Mouse (Mus musculus): ENCODE measurements around the gene Wnt8b. TPM values are rescaled to one million over a fixed set of nuclear protein-coding genes. Genes with fewer than 3 reads are reported as not detected.

The Wnt8b gene
- total and polyA plus RNA-seq, 2 experiments from 2014 or later, result 1.2 to 2.1 TPM

- DNase-seq (peak; percentile 94), ATAC-seq (peak; percentile 93)
- TF ChIP-seq CTCF (IDR thresholded peaks at IDR 0.05; ENCODE audit: low read depth), result no peak
- WGBS, result 1% methylated on average over 50 of the region's 50 CpGs
- peak within 1 kb of the TSS; percentile 71 for H3K27ac ChIP-seq (ENCODE audit: low read depth, low read length)
- peaks cover 25% of the 10 kb centered on the region for H3K36me3 ChIP-seq (ENCODE audit: insufficient read depth)
- H3K4me3 ChIP-seq (ENCODE audit: low read depth, low read length), result peak within 1 kb of the TSS; percentile 82
- no peaks in the 10 kb centered on the region for H3K9me3 ChIP-seq (ENCODE audit: low read length)
- peak within 1 kb of the TSS; percentile 81 for H3K9ac ChIP-seq
- no peaks in the 10 kb centered on the region for H3K27me3 ChIP-seq (ENCODE audit: insufficient read depth, low read length)
- H3K4me2 ChIP-seq (ENCODE audit: low read depth), result peak within 1 kb of the TSS; percentile 76
- H3K4me1 ChIP-seq (ENCODE audit: insufficient read depth), result peaks cover 12% of the 10 kb centered on the region
Observed at GRCm38 (mm10) chr19:44554861-44555590, 61.8 kb downstream of the Wnt8b start, which contains the start of gene Ndufb8. Gene Ndufb8 (minus strand): TSS chr19:44555440.

- peak within 1 kb of the TSS; percentile 78 for H3K27ac ChIP-seq (ENCODE audit: low read depth, low read length)
- H3K4me3 ChIP-seq (ENCODE audit: low read depth, low read length), result peak within 1 kb of the TSS; percentile 81
- under 1% methylated on average over 33 of the region's 33 CpGs for WGBS
Observed at GRCm38 (mm10) chr19:44562652-44563206, 69.5 kb downstream of the Wnt8b start, which contains the start of gene Hif1an. Gene Hif1an (plus strand): TSS chr19:44562850.

More at GRCm38 (mm10) chr19:44562652-44563206, 69.5 kb downstream of the Wnt8b start, which contains the start of gene Hif1an:
- Histone ChIP-seq H3K4me2 (ENCODE audit: low read depth) (peak within 1 kb of the TSS; percentile 59), H3K9me3 (ENCODE audit: low read length) (no peaks in the 10 kb centered on the region), H3K4me1 (ENCODE audit: insufficient read depth) (peaks cover 11% of the 10 kb centered on the region), H3K36me3 (ENCODE audit: insufficient read depth) (peaks cover 24% of the 10 kb centered on the region), H3K9ac (peak within 1 kb of the TSS; percentile 69), H3K27me3 (ENCODE audit: insufficient read depth, low read length) (no peaks in the 10 kb centered on the region)
- DNase-seq, result peak; percentile 95
- peak; percentile 100 for ATAC-seq
- peak; percentile 95 for TF ChIP-seq CTCF (IDR thresholded peaks at IDR 0.05; ENCODE audit: low read depth)

Other genes with a start within 250 kb of the Wnt8b start
- 540 and 696 TPM in 2 replicates for gene Scd2, start 199.8 kb upstream of the Wnt8b start, total RNA-seq (2014; rRNA removed)
- gene Scd2, start 199.8 kb upstream of the Wnt8b start, polyA plus RNA-seq (2015; fragmentation: Nextera tagmentation; extraction: Ambion mirVana), result 162 and 210 TPM in 2 replicates
- 0.23 and 0.43 TPM in 2 replicates for gene Scd4, start 160.4 kb upstream of the Wnt8b start, total RNA-seq (2014; rRNA removed)
- gene Scd4, start 160.4 kb upstream of the Wnt8b start, polyA plus RNA-seq (2015; fragmentation: Nextera tagmentation; extraction: Ambion mirVana), result 0.11 and 0.25 TPM in 2 replicates
- 30.8 and 41.0 TPM in 2 replicates for gene Scd1, start 85.6 kb upstream of the Wnt8b start, total RNA-seq (2014; rRNA removed)
- gene Scd1, start 85.6 kb upstream of the Wnt8b start, polyA plus RNA-seq (2015; fragmentation: Nextera tagmentation; extraction: Ambion mirVana), result 5.2 and 8.7 TPM in 2 replicates
- 0.08 and 0.48 TPM in 2 replicates for gene Sec31b, start 52.4 kb downstream of the Wnt8b start, total RNA-seq (2014; rRNA removed)
- 0.10 and 0.15 TPM in 2 replicates for gene Sec31b, start 52.4 kb downstream of the Wnt8b start, polyA plus RNA-seq (2015; fragmentation: Nextera tagmentation; extraction: Ambion mirVana)
- not detected in 2 replicates for gene Gm20538, start 59.4 kb downstream of the Wnt8b start, total RNA-seq (2014; rRNA removed)
- not detected in 2 replicates for gene Gm20538, start 59.4 kb downstream of the Wnt8b start, polyA plus RNA-seq (2015; fragmentation: Nextera tagmentation; extraction: Ambion mirVana)
- gene Ndufb8, start 62.0 kb downstream of the Wnt8b start, total RNA-seq (2014; rRNA removed), result 275 and 424 TPM in 2 replicates
- 691 and 823 TPM in 2 replicates for gene Ndufb8, start 62.0 kb downstream of the Wnt8b start, polyA plus RNA-seq (2015; fragmentation: Nextera tagmentation; extraction: Ambion mirVana)
- 8.2 and 13.6 TPM in 2 replicates for gene Hif1an, start 69.4 kb downstream of the Wnt8b start, total RNA-seq (2014; rRNA removed)
- gene Hif1an, start 69.4 kb downstream of the Wnt8b start, polyA plus RNA-seq (2015; fragmentation: Nextera tagmentation; extraction: Ambion mirVana), result 8.1 and 15.6 TPM in 2 replicates

Data from forebrain, postnatal 0 days (tissue).